Mouse (Mus musculus) 3T3-L1 (cell line): ENCODE data around the gene Timp4.
A peak's percentile ranks its signal among the peaks of the same experiment; 100 is the strongest.
"Not testable (repeated sequence)": the region's sequence is repeated elsewhere in the genome, so short reads cannot be mapped to it uniquely, and the experiment has no call there.

ENCODE experiments used
- DNase-seq: peaks from one replicate; pipeline ENCODE4 v3.0.0-alpha.2; 2015; ENCODE audit warnings: low read depth, low spot score

Gene Timp4

DNA sequence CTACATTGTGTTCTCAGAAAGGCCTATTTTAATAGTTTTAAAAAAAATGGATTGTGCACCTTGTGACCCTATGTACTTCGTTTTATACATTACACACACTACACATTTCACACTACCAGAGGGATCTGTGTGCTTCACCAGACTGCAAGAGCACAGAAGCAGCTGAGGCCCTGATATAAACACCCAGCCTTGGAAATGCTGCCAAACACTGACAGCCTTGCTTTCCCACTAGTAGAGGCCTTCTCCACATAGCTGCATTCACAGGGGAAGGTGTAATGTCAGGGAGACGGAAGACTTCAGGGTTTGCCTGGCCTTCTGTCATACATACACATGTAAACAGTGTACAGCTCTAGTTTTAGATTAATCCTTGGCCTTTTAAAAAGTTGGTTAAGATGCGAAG lies 3.2 kb upstream of the Timp4 start:
- DNase-seq = no peak

DNA sequence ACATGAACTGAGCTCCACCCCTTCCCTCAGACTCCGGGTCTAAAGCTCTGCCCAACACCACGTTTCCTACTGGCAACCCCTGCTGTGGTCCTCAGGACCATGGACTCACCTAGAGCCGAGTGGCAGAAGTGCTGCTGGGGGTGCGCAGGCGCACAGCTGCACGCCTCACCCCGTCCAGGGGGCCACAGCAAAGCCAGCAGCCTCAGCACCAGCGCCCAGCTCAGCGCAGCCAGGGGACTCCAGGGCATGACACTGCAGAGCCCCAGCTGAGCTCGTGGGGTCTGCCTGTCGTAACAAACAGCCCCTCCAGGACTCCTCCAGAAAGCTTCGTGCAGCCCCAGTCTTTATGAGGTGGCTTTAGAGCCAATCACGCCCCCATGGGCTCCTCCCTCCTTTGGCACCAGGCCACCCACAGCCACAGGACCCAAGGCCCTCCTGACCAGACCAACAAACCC lies 447 bp downstream of the Timp4 start:
- no peak for DNase-seq

DNA sequence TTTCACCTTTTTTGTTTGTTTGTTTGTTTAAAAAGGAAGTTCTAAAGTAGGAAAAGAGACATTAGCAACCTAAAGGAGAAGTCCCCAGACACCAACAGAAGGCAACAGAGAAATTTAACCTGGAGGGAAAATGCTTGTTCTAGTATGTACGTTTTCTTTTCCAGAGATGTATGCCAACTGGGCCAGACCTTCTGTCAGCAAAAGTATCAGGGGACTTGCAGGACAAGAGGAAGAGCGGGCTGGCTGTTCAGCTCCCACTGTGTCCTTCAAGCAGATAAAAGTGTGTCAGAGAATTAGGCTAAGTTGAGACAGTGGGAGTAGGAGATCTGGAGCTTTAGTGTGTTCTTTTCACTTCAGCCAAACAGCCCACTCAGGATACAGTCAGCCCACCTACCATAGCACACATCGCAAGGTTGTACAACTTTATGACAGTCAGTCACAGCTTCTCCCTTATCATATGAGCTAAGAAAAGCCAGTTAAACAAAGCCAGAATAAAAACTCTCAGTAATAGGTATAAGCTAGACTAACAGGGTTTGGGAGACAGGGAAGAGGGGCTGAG lies 6.4 kb downstream of the Timp4 start:
- no peak for DNase-seq

DNA sequence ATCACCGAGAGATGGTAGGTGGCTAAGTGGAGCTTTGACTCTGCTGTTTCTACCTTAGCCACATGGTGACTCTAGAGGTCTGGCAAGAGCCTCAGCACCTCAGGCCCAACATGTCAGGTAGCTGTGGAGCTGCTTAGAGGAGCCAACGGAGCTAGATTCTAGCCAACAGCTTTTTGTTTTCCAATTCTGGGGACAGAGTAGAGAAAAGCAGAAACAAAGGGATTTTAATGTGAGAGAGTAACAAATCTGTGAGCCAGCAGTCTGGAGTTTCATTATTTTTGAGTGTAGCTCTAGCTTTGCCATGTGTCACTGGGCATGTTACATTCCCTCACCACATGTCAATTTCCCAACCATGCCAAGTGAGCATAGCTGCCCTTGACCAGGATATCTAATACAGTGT lies 7.8 kb downstream of the Timp4 start:
- DNase-seq = peak; percentile 9

DNA sequence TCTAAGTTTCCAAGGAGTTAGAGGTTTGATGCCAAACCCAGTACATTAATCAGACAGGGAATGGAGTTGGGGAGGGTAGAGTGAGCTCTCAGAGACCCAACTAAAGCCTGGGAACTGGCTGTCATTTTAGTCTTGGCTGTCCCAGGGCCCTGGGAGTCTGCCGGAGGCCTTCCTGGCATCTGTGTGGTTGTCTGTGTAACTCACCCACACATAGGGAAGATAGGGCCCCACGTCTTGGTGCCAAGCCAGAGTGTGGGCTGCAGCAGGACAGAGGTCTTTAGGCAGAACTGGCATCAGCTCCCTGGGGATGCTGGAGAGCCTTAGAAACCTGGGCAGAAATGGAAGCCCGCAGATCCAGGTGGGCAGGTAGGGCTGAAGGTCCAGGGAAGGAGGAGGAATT lies 10.1 kb downstream of the Timp4 start:
- DNase-seq = no peak

DNA sequence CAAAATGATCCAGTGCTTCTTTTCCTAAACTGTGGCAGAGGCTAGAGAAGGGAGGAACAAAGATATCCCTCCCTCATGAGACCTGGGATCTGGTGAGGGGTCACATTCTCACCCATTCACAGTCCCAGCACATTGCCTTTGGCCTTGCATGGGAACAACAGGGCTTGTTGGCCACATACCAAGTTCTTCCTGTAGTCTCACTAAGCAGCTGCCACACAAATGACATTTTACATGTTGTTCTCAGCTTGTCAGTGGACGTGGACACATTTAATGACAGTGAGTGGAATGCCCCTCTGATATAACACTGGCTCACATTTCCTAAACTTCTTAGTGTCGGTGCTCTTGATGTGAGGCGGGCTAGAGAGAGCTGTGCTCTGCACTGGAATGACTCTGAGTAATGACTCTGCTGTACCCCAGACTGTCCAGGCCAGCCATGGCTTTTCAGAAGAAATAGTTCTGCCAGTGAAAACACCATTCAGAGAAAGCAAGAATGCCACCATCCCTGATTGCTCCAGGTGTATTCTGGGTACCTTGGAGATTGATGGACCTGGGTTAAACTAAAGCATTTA lies 10.8 kb downstream of the Timp4 start:
- DNase-seq = no peak

DNA sequence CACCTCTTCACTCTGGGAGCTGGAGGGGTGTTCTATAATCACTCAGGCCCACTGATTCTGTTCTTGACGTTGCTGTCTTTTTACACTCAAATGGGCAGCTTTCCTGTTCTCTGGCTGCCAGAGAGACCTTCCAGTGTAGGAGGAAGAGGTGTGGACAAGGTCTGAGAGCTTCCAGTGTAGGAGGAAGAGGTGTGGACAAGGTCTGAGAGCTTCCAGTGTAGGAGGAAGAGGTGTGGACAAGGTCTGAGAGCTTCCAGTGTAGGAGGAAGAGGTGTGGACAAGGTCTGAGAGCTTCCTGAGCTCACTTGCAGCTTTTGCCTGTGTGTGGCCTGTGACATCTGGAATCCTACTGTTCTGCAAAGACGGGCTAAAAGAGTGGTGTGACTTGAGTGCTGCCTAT lies 11.6 kb downstream of the Timp4 start:
- not testable (repeated sequence) for DNase-seq

DNA sequence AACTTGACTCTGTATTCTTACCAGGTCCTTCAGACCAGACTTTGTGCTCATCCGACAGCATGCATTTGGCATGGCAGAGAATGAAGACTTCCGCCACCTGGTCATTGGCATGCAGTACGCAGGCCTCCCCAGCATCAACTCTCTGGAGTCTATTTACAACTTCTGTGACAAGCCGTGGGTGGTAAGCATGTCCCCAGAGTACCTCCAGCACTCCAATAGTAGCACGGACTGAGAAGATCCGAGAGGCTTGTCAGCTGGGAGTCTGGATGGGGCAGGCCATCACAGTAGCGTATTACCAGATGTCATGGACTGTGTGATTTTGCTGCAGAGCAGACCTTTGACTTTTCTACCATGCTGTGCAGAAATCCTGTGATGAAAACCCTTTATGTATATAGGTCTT lies 12.7 kb downstream of the Timp4 start:
- DNase-seq = no peak

DNA sequence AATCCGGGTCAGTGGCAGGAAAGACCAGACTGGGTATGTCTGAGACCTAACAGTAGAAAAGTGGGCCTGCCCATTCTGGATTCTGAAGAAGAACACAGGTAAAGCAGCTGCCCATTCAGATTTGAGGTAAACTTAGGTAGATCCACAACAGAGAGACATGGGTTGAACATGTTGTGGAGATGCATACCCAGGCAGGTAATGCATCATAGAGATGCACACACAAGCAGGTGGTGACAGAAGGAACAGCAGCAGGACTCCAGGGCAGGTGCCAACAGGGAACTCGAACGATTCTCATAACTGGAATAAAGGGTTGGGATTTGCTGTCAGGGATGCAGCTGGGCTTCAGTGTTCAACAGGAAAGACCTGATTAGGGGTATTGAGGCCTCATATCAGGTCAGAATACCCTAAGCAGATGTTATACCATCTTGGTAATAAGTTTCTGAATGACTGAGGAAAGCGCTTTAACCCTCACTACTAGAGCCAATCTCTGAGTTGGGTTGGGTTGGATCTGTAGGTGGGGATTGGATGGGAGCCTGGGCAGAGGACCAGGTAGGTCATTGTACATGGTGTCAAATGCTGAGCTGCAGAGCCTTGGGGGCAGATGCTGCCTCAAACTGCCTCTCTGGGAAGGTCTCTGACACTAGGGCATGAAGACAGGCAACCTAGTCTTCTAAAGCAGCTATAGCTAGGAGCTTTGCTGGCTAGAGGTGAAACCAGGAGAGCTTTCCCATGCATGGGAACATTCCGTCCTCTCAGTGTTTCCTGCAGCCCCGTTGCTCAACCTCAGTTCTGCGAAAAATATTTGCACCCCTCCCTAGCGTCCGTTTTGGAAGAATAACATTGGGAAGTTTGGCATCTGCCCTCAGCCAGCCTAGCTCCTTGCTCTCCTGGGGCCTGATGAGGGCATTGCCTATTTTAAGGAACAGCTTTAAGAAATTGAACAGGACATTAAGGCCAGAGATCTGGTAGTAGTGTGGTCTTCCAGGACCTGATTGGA lies 13.7 kb downstream of the Timp4 start:
- DNase-seq = no peak

DNA sequence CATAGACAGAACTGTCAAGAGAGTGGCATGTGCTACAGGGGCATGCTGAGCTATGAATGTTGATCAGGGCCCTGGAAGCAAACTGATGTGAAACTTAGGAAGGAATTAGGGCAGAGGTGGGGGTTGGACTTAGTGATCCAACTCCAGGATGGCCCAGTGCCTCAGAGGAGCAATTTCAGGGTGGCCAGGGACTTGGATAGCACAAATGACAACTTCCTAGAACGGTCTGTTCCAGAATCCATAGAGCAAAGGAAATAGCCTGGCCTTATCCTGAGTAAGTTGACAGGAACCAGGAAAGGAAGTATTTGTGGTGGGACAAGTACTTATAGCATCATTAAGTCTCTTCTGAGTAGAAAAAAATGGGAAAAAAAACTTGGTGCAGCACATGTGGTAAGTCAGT lies 19.4 kb downstream of the Timp4 start:
- no peak for DNase-seq

DNA sequence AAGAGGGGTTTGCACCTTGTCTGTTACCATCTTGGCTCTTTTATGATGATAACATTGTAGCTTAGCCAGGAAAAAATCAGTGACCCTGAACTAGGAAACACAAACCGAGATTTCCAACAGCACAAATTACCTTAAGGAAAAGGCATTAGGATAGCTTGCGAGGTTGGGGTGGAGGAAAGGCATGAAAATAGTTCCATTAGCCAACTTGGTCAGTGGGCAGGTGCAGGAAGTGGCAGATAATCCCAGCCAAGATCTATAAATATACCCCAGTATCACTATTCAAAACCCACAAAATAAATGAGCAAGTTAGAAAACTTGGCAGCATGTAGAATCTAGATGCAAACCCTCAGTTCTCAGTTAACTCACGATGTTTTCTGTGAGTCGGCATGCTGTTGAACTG lies 20.2 kb downstream of the Timp4 start:
- DNase-seq = peak; percentile 24

DNA sequence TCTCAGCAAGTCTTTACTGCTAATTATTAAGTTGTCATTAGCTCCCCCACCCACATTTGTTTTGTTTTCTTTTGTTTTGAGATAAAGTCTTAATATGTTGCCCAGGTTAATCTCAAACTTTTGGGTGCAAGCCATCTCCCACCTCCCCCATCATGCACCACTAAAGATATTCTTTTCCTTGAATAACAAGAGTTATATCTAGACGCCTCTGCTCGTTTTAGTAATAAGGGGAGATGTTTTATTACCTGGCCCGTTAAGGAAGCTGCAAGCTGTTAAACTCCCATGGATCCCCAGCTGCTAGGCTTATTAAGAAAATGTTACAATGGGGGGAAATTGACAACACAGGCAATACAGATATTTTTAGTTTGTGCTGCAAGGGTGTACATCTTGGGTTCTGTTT lies 21.4 kb downstream of the Timp4 start:
- DNase-seq = no peak

DNA sequence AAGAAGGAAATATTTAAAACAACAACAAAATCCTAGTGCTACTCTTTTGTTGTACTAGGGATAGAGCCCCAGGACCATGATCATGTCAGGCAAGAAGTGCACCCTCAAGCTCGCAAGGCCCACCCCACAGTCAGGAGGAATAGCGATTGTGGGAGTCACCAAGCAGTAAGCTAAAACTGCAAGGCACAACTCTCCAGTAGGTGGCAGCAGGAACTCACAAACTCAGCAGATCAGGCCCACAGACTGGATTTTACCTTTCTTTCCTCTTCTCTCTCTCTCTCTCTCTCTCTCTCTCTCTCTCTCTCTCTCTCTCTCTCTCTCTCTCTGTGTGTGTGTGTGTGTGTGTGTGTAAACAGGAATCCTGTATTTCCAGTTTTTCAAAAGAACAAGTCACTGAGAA lies 24.5 kb downstream of the Timp4 start:
- peak; percentile 96 for DNase-seq

DNA sequence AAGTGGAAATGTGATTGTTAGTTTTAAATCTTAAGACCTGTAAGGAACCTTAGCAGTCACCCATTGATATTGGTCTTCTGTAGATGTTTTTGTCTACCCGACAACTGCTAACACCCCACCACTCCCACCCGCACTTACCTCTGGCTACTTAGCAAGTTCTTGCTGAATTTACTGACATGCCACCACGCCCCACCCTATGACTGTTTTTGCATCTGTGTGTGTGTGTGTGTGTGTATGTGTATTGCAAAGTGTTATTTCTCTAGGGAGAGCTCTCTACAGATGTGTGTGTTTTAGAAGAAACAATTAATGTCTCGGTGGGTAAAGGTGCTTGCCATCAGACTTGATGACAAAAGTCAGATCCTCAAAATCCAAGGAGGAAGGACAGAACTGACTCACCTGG lies 25.0 kb downstream of the Timp4 start, which contains the start of gene Gm17482:
TSS of gene Gm17482 (plus strand) at position 301 of the 400 bp plus-strand sequence.
- DNase-seq = no peak

DNA sequence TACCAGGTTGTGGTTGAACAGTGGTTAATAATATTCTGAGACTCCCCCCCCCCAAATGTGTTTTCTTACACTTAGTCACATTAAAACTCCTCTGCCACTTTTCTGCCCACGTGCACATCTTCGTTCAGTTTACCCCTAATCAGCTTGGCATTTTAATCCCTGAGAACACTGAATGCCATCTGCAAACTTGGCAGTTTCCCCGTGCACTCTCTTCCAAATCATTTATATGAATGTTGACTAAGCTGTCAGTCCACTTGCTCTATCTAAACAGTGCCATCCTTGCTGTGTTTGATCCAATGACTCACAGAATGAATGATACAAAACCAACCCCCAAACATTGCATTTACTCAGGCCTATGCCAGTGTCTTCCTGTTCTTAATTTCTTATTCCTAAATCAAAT lies 26.5 kb downstream of the Timp4 start:
- peak; percentile 47 for DNase-seq

DNA sequence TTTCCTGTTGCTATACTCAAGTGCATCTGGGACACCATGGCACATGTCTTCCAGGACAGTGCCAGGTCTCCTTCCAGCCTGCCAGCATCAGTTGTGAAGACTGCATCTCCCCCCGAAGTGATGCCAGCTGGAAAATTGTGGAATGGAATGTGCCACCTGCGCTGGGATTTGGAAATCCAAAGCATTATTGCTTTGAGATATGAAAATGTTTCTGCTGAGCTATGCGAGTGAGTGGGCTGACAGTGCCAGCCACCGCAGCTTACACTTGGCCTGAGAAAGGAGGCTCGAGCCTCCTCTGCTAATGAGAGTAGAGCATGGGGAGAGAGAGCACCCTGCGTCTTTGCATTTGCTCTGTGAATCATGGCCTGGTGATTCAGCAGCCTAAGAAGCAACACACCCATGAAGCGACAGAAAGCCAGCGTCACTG lies 30.8 kb downstream of the Timp4 start:
- DNase-seq = no peak

DNA sequence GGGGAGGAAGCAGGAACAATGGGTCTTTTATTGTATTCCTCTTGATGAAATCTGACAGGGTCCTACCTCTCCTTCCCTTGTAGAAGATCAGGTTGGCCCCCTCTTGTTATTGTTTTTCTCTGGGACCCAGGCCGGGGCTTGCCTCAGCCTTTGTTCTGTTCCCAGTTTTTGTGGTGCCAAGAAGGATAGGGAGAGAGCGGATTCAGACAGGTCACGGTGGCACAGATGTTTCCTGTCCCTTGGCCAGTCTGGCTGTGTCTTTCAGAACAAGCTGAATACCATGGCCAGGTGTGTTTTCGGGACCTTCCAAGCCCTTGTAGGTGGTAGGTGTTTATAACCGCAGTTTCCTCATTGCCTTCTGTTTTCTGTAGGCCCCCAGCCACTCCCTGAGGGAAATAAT lies 38.9 kb downstream of the Timp4 start:
- no peak for DNase-seq

DNA sequence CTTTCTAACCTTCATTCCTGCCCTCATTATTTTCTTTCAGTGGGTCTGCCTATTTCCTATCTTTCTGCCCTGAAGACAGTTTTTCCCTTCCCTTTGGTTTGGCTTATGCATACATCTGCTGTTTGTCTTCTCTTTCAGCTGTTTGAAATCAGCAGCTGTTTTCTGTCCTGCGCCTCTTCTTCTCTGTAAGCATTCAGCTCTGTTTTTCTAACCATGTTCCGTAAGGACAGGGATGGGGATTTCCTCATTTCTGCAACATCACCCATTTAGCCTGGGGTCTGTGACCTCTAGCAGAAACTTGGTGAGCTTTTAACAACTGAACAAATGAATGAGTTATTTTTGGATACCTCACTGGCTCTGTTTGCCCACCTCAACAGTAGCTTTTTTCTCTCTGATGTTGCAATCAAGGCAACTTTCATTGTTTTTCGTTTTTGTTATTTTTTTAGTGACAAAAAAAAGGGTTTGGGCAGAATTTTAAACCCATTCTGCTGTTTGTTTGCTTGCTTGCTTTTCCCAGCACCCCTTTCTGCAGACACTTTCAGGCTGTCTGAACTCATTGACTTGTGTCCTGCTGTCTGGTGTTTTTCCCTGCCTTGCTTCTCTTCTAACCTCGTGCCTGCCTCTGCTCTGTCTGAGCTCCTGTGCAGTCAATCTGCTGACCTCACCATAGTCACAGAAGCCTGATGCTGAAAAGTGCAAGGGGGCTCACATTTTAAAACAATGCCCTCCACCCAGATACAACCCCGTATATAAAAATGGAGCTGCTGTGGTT lies 39.7 kb downstream of the Timp4 start:
- no peak for DNase-seq

DNA sequence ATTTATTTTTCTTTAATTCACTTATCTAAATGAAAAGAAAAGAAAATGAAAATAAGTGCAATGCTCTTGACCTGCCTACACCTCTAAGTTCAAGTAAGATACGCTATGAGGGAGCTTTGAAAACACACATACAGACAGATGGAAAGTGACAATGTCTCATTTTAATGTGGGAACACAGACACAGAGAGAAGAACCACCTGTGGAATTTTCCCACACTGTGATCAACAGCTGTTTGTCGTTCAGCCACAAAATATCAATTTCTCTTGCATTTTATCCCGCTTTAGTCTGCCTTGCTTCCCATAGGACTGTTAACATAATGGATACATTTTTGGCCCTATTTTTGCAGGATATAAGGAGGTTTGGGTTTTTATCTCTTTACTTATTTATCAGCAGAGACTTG lies 41.2 kb downstream of the Timp4 start:
- DNase-seq = no peak

DNA sequence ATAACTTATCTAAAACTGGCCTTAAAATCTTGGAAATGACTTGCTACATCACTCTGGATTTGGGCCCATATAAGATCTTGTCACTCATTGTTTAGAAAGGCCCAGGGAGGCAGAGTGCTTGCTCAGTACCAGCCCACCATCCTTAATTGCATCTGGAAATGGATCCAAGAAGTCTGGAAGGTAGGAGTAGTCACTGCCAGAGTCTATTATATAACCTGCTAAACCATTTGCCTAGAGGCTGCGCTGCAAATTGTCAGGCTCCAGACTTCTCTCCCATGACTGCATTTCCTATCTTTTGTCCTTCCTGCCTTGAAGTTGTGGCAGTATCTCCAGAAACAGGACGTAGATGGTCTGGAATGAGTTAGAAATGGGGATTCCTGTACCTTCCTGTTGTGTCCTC lies 41.8 kb downstream of the Timp4 start:
- DNase-seq = no peak

DNA sequence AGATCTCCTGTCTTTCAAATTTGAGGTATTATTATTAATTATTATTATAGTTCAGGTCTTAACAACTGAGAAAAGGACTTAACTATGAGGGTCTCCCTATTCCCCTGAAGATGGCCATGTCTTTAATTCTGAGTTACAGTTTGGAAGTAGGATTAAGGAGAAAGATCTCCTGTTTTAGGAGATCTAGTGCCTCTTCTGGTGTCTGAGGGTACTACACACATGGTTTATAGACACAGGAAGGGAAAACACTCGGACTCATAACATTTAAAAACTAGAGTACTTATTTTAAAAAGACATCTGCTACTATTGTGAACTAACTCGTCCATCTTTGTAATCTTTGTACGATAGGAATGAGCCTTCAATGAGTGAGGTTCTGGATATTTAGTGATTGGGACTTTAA lies 49.0 kb downstream of the Timp4 start:
- DNase-seq = peak; percentile 51

DNA sequence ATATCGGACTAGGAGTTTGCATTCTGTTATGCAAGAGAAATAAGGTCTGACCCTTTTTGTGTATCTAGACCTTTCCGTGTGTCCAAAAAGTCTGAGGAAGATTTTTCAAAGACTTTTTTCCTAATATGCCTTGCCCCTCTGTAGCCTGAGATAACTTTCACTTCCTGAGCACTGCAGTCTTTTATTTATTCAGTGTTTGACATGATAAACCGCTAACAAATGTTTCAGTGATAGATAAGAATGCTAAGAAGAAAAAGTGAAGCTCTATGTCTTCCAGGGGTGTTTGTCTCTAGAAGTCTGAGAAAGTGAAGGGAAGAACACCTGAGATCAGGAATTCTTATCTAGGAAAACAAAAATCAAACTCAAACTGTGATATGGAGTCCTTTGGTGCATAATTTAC lies 51.3 kb downstream of the Timp4 start:
- no peak for DNase-seq
